8 mouse cellular contexts compared by ENCODE assay signal in genomic region chr8:124662446-124663111, GRCm38 (mm10). TPM values are rescaled to one million over a fixed set of nuclear protein-coding genes. Genes with fewer than 3 reads are reported as not detected.
DNase-seq lines count a peak whose midpoint lies in the region; ATAC-seq and TF ChIP-seq lines count a peak whose summit lies in the region.

No protein-coding gene starts in this region.

- H3K27ac ChIP-seq in embryonic facial prominence, embryonic 11.5 days (replicated peaks; ENCODE audit: low read depth, low read length), result peak overlapping the region; percentile 85
- H3K27ac ChIP-seq in hindbrain, embryonic 13.5 days, result peak overlapping the region; percentile 91

- 0 out of 2 replicates have a peak, but pooled peaks cover 4% of the 10 kb centered on the region for H3K36me3 ChIP-seq in E14TG2a.4 (ENCODE audit: insufficient read depth, low read length)
- no peaks in the 10 kb centered on the region; the same call in 1 of the 2 replicates for H3K36me3 ChIP-seq in embryonic facial prominence, embryonic 11.5 days (replicated peaks; ENCODE audit: control insufficient read depth, insufficient read depth, low read depth, low read length)
- H3K36me3 ChIP-seq in hindbrain, embryonic 13.5 days, result no peaks in the 10 kb centered on the region

- peak; percentile 14; the same call in 1 of the 2 replicates for ATAC-seq in embryonic facial prominence, embryonic 11.5 days (replicated peaks; ENCODE audit: insufficient number of reproducible peaks, low FRiP score, low TSS enrichment, low read depth)
- peak; percentile 54 for ATAC-seq in hindbrain, embryonic 13.5 days (ENCODE audit: low FRiP score)

- peak; percentile 91 for DNase-seq in heart, adult 11 months
- DNase-seq in heart, adult 8-10 months (ENCODE audit: low spot score), result no peak
- DNase-seq in embryonic facial prominence, embryonic 11.5 days (ENCODE audit: low spot score), result peak; percentile 36
- DNase-seq in mesoderm, embryonic 11.5 days (ENCODE audit: low read depth, low spot score), result peak; percentile 41
- no peak for DNase-seq in left cerebral cortex, postnatal 25 days (ENCODE audit: low spot score in 2 of 2)
- no peak for DNase-seq in layer of hippocampus, adult 9-10 months (ENCODE audit: low spot score)

- TF ChIP-seq CTCF in E14TG2a.4 (conservative IDR thresholded peaks at IDR 0.05; ENCODE audit: low read length), result no peak

- H3K9me3 ChIP-seq in E14TG2a.4 (ENCODE audit: low read length), result no peaks in the 10 kb centered on the region
- H3K9me3 ChIP-seq in embryonic facial prominence, embryonic 11.5 days (replicated peaks; ENCODE audit: control insufficient read depth, low read length), result no peaks in the 10 kb centered on the region
- H3K9me3 ChIP-seq in hindbrain, embryonic 13.5 days, result no peaks in the 10 kb centered on the region

- peaks cover 29% of the 10 kb centered on the region for H3K4me1 ChIP-seq in E14TG2a.4 (replicated peaks; ENCODE audit: low read depth, low read length)
- H3K4me1 ChIP-seq in embryonic facial prominence, embryonic 11.5 days (ENCODE audit: control insufficient read depth, insufficient read depth, low read length), result peaks cover 2% of the 10 kb centered on the region; the same call in 1 of the 2 replicates
- peaks cover 49% of the 10 kb centered on the region for H3K4me1 ChIP-seq in hindbrain, embryonic 13.5 days (replicated peaks)

- H3K4me3 ChIP-seq in E14TG2a.4 (replicated peaks; ENCODE audit: low read length), result peak overlapping the region; percentile 85
- H3K4me3 ChIP-seq in embryonic facial prominence, embryonic 11.5 days (ENCODE audit: low read depth, low read length), result peak overlapping the region; percentile 76
- peak overlapping the region; percentile 88 for H3K4me3 ChIP-seq in hindbrain, embryonic 13.5 days

- peak overlapping the region; percentile 84 for H3K9ac ChIP-seq in embryonic facial prominence, embryonic 11.5 days (replicated peaks; ENCODE audit: low read length)
- H3K9ac ChIP-seq in hindbrain, embryonic 13.5 days, result peak overlapping the region; percentile 92

- intact Hi-C loops in left cerebral cortex, postnatal 25 days (cut with DNase I), result loop anchor here (2.0 to 5.0 kb wide), 3 partner anchors 30 to 275 kb away; no protein-coding TSS in a partner anchor

- peaks cover 21% of the 10 kb centered on the region for H3K27me3 ChIP-seq in E14TG2a.4 (ENCODE audit: insufficient read depth, low read length)
- no peaks in the 10 kb centered on the region for H3K27me3 ChIP-seq in embryonic facial prominence, embryonic 11.5 days (ENCODE audit: control insufficient read depth, insufficient read depth, low read length)
- H3K27me3 ChIP-seq in hindbrain, embryonic 13.5 days, result no peaks in the 10 kb centered on the region

- H3K4me2 ChIP-seq in embryonic facial prominence, embryonic 11.5 days (ENCODE audit: low read depth, low read length), result peak overlapping the region; percentile 75
- peak overlapping the region; percentile 59 for H3K4me2 ChIP-seq in hindbrain, embryonic 13.5 days

- 0% methylated on average over 47 of the region's 49 CpGs for WGBS in embryonic facial prominence, embryonic 11.5 days
- under 1% methylated on average over 49 of the region's 49 CpGs for WGBS in hindbrain, embryonic 13.5 days

RNA-seq across cellular contexts. Expression of gene 2310022B05Rik, which starts 0.6 kb away (rescaled TPM):
- total RNA-seq in heart, adult 8-10 months (2022), result 10 to 100 TPM; 42.8 to 61.1 (median 50.7) TPM
- 27.0 and 27.7 TPM in 2 replicates for polyA plus RNA-seq in embryonic facial prominence, embryonic 11.5 days (2014; fragmentation: Nextera tagmentation; extraction: Ambion mirVana)
- polyA plus RNA-seq in hindbrain, embryonic 13.5 days (2015; fragmentation: Nextera tagmentation; extraction: Ambion mirVana), result 18.4 and 19.1 TPM in 2 replicates
- 10 to 100 TPM; 50.5 to 55.8 TPM for total RNA-seq in left cerebral cortex, postnatal 25 days (2021)

RNA-seq across cellular contexts. Expression of gene Ttc13, which starts 59.2 kb away (rescaled TPM):
- 10 to 100 TPM; 13.4 to 18.6 (median 14.7) TPM for total RNA-seq in heart, adult 8-10 months (2022)
- 52.1 and 55.1 TPM in 2 replicates for polyA plus RNA-seq in embryonic facial prominence, embryonic 11.5 days (2014; fragmentation: Nextera tagmentation; extraction: Ambion mirVana)
- 58.6 and 61.6 TPM in 2 replicates for polyA plus RNA-seq in hindbrain, embryonic 13.5 days (2015; fragmentation: Nextera tagmentation; extraction: Ambion mirVana)
- total RNA-seq in left cerebral cortex, postnatal 25 days (2021), result 10 to 100 TPM; 39.1 to 46.4 TPM

RNA-seq across cellular contexts. Expression of gene Arv1, which starts 59.4 kb away (rescaled TPM):
- 1 to 10 TPM; 3.6 to 6.0 (median 3.9) TPM for total RNA-seq in heart, adult 8-10 months (2022)
- 25.7 and 27.1 TPM in 2 replicates for polyA plus RNA-seq in embryonic facial prominence, embryonic 11.5 days (2014; fragmentation: Nextera tagmentation; extraction: Ambion mirVana)
- 32.8 and 33.3 TPM in 2 replicates for polyA plus RNA-seq in hindbrain, embryonic 13.5 days (2015; fragmentation: Nextera tagmentation; extraction: Ambion mirVana)
- total RNA-seq in left cerebral cortex, postnatal 25 days (2021), result 10 to 100 TPM; 11.1 to 11.4 TPM

Comparison
In these comparisons a context has a peak if more than half of its experiments do, and no peak if none do; other contexts are left out.
1. DNase-seq: peak in heart, adult 11 months (single experiment), embryonic facial prominence, embryonic 11.5 days (single experiment) and mesoderm, embryonic 11.5 days (single experiment); none in heart, adult 8-10 months (single experiment), left cerebral cortex, postnatal 25 days (0 of 2) and layer of hippocampus, adult 9-10 months (single experiment).
2. Peak in every context shown above with its lines, with median percentiles within 50 percentile points of each other: H3K4me3 ChIP-seq.